Mouse (Mus musculus) left cerebral cortex, postnatal 14 days (tissue): ENCODE results near the gene Ror1. TPM values are rescaled to one million over a fixed set of nuclear protein-coding genes. Genes with fewer than 3 reads are reported as not detected.

Experiments
- DNase-seq, 2 experiments: peaks; one replicate each; pipeline ENCODE4 v3.0.0; 2021 to 2022; ENCODE audit warnings: low spot score in 2 of 2, mixed read lengths in 1 of 2
- intact Hi-C: fragments of 180-260 bp; cut with DNase I; formaldehyde crosslinking; loops from one replicate; pipeline ENCODE4 v1.15.1; 2025
- total RNA-seq, 2 experiments: library from RNA; stranded (reverse); gene quantifications; 2 replicates each; pipeline ENCODE4 v1.2.3; 2021

Gene Ror1
- total RNA-seq, 2 experiments from 2014 or later = 1.0 to 1.2 TPM

- intact Hi-C loops = no loop called here
- DNase-seq = no peak
These were observed 100.7 kb downstream of the Ror1 start for GRCm38 (mm10) chr4:100196255-100196793.

GRCm38 (mm10) chr4:100198275-100198674, 102.7 kb downstream of the Ror1 start:
- DNase-seq = no peak
- intact Hi-C loops = no loop called here

GRCm38 (mm10) chr4:100201322-100201721, 105.7 kb downstream of the Ror1 start:
- intact Hi-C loops = no loop called here
- DNase-seq = no peak

GRCm38 (mm10) chr4:100203066-100203465, 107.5 kb downstream of the Ror1 start:
- intact Hi-C loops = no loop called here
- no peak for DNase-seq

GRCm38 (mm10) chr4:100203688-100204087, 108.1 kb downstream of the Ror1 start:
- no peak for DNase-seq
- intact Hi-C loops = no loop called here

GRCm38 (mm10) chr4:100204381-100204780, 108.8 kb downstream of the Ror1 start:
- no peak for DNase-seq
- intact Hi-C loops = no loop called here

- intact Hi-C loops = no loop called here
- no peak for DNase-seq
These were observed 112.5 kb downstream of the Ror1 start for GRCm38 (mm10) chr4:100208081-100208480.

- intact Hi-C loops = no loop called here
- no peak for DNase-seq
These were observed 113.5 kb downstream of the Ror1 start for GRCm38 (mm10) chr4:100209106-100209505.

- no peak for DNase-seq
- intact Hi-C loops = no loop called here
These were observed 115.7 kb downstream of the Ror1 start for GRCm38 (mm10) chr4:100211331-100211730.

GRCm38 (mm10) chr4:100214324-100215215, 119.0 kb downstream of the Ror1 start:
- intact Hi-C loops = no loop called here
- DNase-seq = no peak

- intact Hi-C loops = no loop called here
These were observed 121.0 kb downstream of the Ror1 start for GRCm38 (mm10) chr4:100216587-100216986.

GRCm38 (mm10) chr4:100219026-100219425, 123.4 kb downstream of the Ror1 start:
- intact Hi-C loops = no loop called here

More at GRCm38 (mm10) chr4:100216587-100216986, 121.0 kb downstream of the Ror1 start:
- no peak for DNase-seq

GRCm38 (mm10) chr4:100219599-100219998, 124.0 kb downstream of the Ror1 start:
- intact Hi-C loops = no loop called here
- no peak for DNase-seq

More at GRCm38 (mm10) chr4:100219026-100219425, 123.4 kb downstream of the Ror1 start:
- DNase-seq = no peak

- DNase-seq = no peak
- intact Hi-C loops = no loop called here
These were observed 126.6 kb downstream of the Ror1 start for GRCm38 (mm10) chr4:100221978-100222737.

GRCm38 (mm10) chr4:100223532-100223931, 127.9 kb downstream of the Ror1 start:
- no peak for DNase-seq
- intact Hi-C loops = no loop called here

- no peak for DNase-seq
- intact Hi-C loops = no loop called here
These were observed 128.4 kb downstream of the Ror1 start for GRCm38 (mm10) chr4:100223965-100224364.

- intact Hi-C loops = no loop called here
These were observed 131.0 kb downstream of the Ror1 start for GRCm38 (mm10) chr4:100226619-100227018.

GRCm38 (mm10) chr4:100228106-100228505, 132.5 kb downstream of the Ror1 start:
- no peak for DNase-seq
- intact Hi-C loops = no loop called here

More at GRCm38 (mm10) chr4:100226619-100227018, 131.0 kb downstream of the Ror1 start:
- no peak for DNase-seq

- DNase-seq = no peak
- intact Hi-C loops = no loop called here
These were observed 134.7 kb downstream of the Ror1 start for GRCm38 (mm10) chr4:100230245-100230644.

GRCm38 (mm10) chr4:100230963-100231362, 135.4 kb downstream of the Ror1 start:
- DNase-seq = no peak
- intact Hi-C loops = no loop called here
